In genomic region chr10:128773685-128774084, GRCm38 (mm10) we compare ENCODE assay signal across 13 mouse cellular contexts. TPM values are rescaled to one million over a fixed set of nuclear protein-coding genes. Genes with fewer than 3 reads are reported as not detected.
DNase-seq lines count a peak whose midpoint lies in the region; ATAC-seq and TF ChIP-seq lines count a peak whose summit lies in the region.
"Had no signal": no experiment of that assay in that cellular context is flagged by ENCODE, and none has a peak within 500 bp of the region (broad histone marks: within the 10 kb centered on the region; RNA-seq: fewer than 3 reads in every experiment).

No protein-coding gene starts in this region.

- 27% methylated on average over 5 of the region's 5 CpGs for WGBS in forebrain, postnatal 0 days
- 23% methylated on average over 5 of the region's 5 CpGs for WGBS in forebrain, embryonic 11.5 days
- 25% methylated on average over 5 of the region's 5 CpGs for WGBS in lung, embryonic 14.5 days
- WGBS in lung, adult 2 months: 18% methylated on average over 5 of the region's 5 CpGs

- peak; percentile 51 for TF ChIP-seq CTCF in forebrain, postnatal 0 days (IDR thresholded peaks at IDR 0.05; ENCODE audit: low read depth)
- TF ChIP-seq CTCF in lung, embryonic 14.5 days (IDR thresholded peaks at IDR 0.05; ENCODE audit: low read depth): peak; percentile 57
- TF ChIP-seq CTCF in lung, adult 2 months (IDR thresholded peaks at IDR 0.05; ENCODE audit: insufficient read depth, low read length): no peak

- H3K9ac ChIP-seq in forebrain, postnatal 0 days: no peak overlapping the region
- no peak overlapping the region for H3K9ac ChIP-seq in forebrain, embryonic 11.5 days (ENCODE audit: low read length)
- no peak overlapping the region for H3K9ac ChIP-seq in lung, embryonic 14.5 days
- H3K9ac ChIP-seq: stomach, embryonic 15.5 days had no signal

- no peak overlapping the region for H3K27ac ChIP-seq in forebrain, postnatal 0 days (ENCODE audit: low read depth, low read length)
- H3K27ac ChIP-seq in forebrain, embryonic 11.5 days (ENCODE audit: low read depth, low read length): no peak overlapping the region
- H3K27ac ChIP-seq in lung, embryonic 14.5 days (ENCODE audit: low read depth): no peak overlapping the region
- H3K27ac ChIP-seq: forebrain, embryonic 10.5 days; stomach, embryonic 15.5 days had no signal

- no peak for TF ChIP-seq POLR2A in lung, adult 2 months (IDR thresholded peaks at IDR 0.05; ENCODE audit: borderline replicate concordance, extremely low read depth, low read depth, low read length)

- no peaks in the 10 kb centered on the region for H3K36me3 ChIP-seq in forebrain, postnatal 0 days (ENCODE audit: insufficient read depth)
- H3K36me3 ChIP-seq in forebrain, embryonic 11.5 days (ENCODE audit: control insufficient read depth, insufficient read depth, low read length): no peaks in the 10 kb centered on the region
- H3K36me3 ChIP-seq in lung, embryonic 14.5 days (ENCODE audit: insufficient read depth): no peaks in the 10 kb centered on the region
- H3K36me3 ChIP-seq: stomach, embryonic 15.5 days had no signal

- H3K9me3 ChIP-seq in forebrain, postnatal 0 days (ENCODE audit: low read length): no peaks in the 10 kb centered on the region
- H3K9me3 ChIP-seq in forebrain, embryonic 11.5 days (ENCODE audit: control insufficient read depth, low read length): no peaks in the 10 kb centered on the region
- no peaks in the 10 kb centered on the region for H3K9me3 ChIP-seq in lung, embryonic 14.5 days (ENCODE audit: low read depth, low read length)
- H3K9me3 ChIP-seq: forebrain, embryonic 10.5 days; stomach, embryonic 15.5 days had no signal

- H3K4me2 ChIP-seq in forebrain, postnatal 0 days (ENCODE audit: low read depth): no peak overlapping the region
- H3K4me2 ChIP-seq in forebrain, embryonic 11.5 days (ENCODE audit: low read depth, low read length, severe bottlenecking): no peak overlapping the region
- no peak overlapping the region for H3K4me2 ChIP-seq in lung, embryonic 14.5 days
- H3K4me2 ChIP-seq: stomach, embryonic 15.5 days had no signal

- no peaks in the 10 kb centered on the region for H3K27me3 ChIP-seq in forebrain, postnatal 0 days (ENCODE audit: insufficient read depth, low read length)
- no peaks in the 10 kb centered on the region for H3K27me3 ChIP-seq in forebrain, embryonic 11.5 days (ENCODE audit: control insufficient read depth, insufficient read depth, low read length)
- H3K27me3 ChIP-seq in lung, embryonic 14.5 days (ENCODE audit: insufficient read depth, low read length): no peaks in the 10 kb centered on the region
- H3K27me3 ChIP-seq: stomach, embryonic 15.5 days had no signal

- H3K4me3 ChIP-seq in forebrain, postnatal 0 days (ENCODE audit: low read depth, low read length): no peak overlapping the region
- no peak overlapping the region for H3K4me3 ChIP-seq in forebrain, embryonic 11.5 days (ENCODE audit: low read depth, low read length)
- no peak overlapping the region for H3K4me3 ChIP-seq in lung, embryonic 14.5 days (ENCODE audit: low read depth, low read length)
- no peak overlapping the region for H3K4me3 ChIP-seq in lung, adult 2 months (replicated peaks; ENCODE audit: extremely low read depth, low read depth, low read length)
- H3K4me3 ChIP-seq: forebrain, embryonic 10.5 days; stomach, embryonic 15.5 days had no signal

- H3K4me1 ChIP-seq in forebrain, postnatal 0 days (ENCODE audit: insufficient read depth): no peaks in the 10 kb centered on the region
- no peaks in the 10 kb centered on the region for H3K4me1 ChIP-seq in forebrain, embryonic 11.5 days (replicated peaks; ENCODE audit: control insufficient read depth, insufficient read depth, low read length)
- peaks cover 3% of the 10 kb centered on the region; the same call in 1 of the 2 replicates for H3K4me1 ChIP-seq in lung, embryonic 14.5 days (ENCODE audit: insufficient read depth)
- no peaks in the 10 kb centered on the region for H3K4me1 ChIP-seq in lung, adult 2 months (ENCODE audit: control insufficient read depth, insufficient read depth, low read length)
- H3K4me1 ChIP-seq: stomach, embryonic 15.5 days had no signal

- ATAC-seq in forebrain, postnatal 0 days: no peak
- ATAC-seq in forebrain, embryonic 11.5 days (replicated peaks; ENCODE audit: low FRiP score): no peak
- ATAC-seq in lung, embryonic 14.5 days (ENCODE audit: insufficient read depth): no peak
- peak; percentile 85 for ATAC-seq in megakaryocyte-erythroid progenitor cell, adult 5-6 weeks (replicated peaks; ENCODE audit: low FRiP score, low TSS enrichment, poor library complexity, severe bottlenecking)
- ATAC-seq: midbrain, embryonic 16.5 days had no signal

- DNase-seq in forebrain, postnatal 0 days: no peak
- no peak for DNase-seq in forebrain, embryonic 11.5 days (ENCODE audit: low spot score)
- DNase-seq in lung, embryonic 14.5 days: peak; percentile 44
- DNase-seq in lung, adult 2 months: no peak
- peak; percentile 62 for DNase-seq in ZHBTc4 (ENCODE audit: low read depth, low spot score)
- DNase-seq in yolk sac, embryonic 10.5 days (ENCODE audit: low spot score): no peak
- no peak for DNase-seq in spleen, postnatal 4 days (ENCODE audit: low spot score in 2 of 2)
- DNase-seq: adrenal gland, postnatal 25 days; cerebellum, adult 9-11 months had no signal

RNA-seq across cellular contexts. Expression of gene Mmp19, which starts 17.0 kb away (rescaled TPM):
- 0.57 and 0.69 TPM in 2 replicates for total RNA-seq in forebrain, postnatal 0 days (2014; rRNA removed)
- 0.33 and 0.36 TPM in 2 replicates for polyA plus RNA-seq in forebrain, postnatal 0 days (2015; fragmentation: Nextera tagmentation; extraction: Ambion mirVana)
- polyA plus RNA-seq in forebrain, embryonic 11.5 days (2014; fragmentation: Nextera tagmentation; extraction: Ambion mirVana): 0.51 and 0.60 TPM in 2 replicates
- polyA plus RNA-seq in lung, embryonic 14.5 days (2014; fragmentation: Nextera tagmentation; extraction: Ambion mirVana): 1.5 and 2.1 TPM in 2 replicates
- 10.0 and 10.3 TPM in 2 replicates for polyA plus RNA-seq in lung, adult 2 months (2012; rRNA removed)
- total RNA-seq in megakaryocyte-erythroid progenitor cell, adult 5-6 weeks (2014; fragmentation: Nextera tagmentation): not detected in 2 replicates
- total RNA-seq in megakaryocyte-erythroid progenitor cell, adult 5-6 weeks (2017): 0.05 and 0.23 TPM in 2 replicates

RNA-seq across cellular contexts. Expression of gene Pym1, which starts 26.0 kb away (rescaled TPM):
- total RNA-seq in forebrain, postnatal 0 days (2014; rRNA removed): 67.7 and 68.4 TPM in 2 replicates
- polyA plus RNA-seq in forebrain, postnatal 0 days (2015; fragmentation: Nextera tagmentation; extraction: Ambion mirVana): 51.6 and 61.2 TPM in 2 replicates
- 47.6 and 51.4 TPM in 2 replicates for polyA plus RNA-seq in forebrain, embryonic 11.5 days (2014; fragmentation: Nextera tagmentation; extraction: Ambion mirVana)
- polyA plus RNA-seq in lung, embryonic 14.5 days (2014; fragmentation: Nextera tagmentation; extraction: Ambion mirVana): 37.4 and 39.1 TPM in 2 replicates
- 15.9 and 22.4 TPM in 2 replicates for polyA plus RNA-seq in lung, adult 2 months (2012; rRNA removed)
- 26.6 and 38.0 TPM in 2 replicates for total RNA-seq in megakaryocyte-erythroid progenitor cell, adult 5-6 weeks (2014; fragmentation: Nextera tagmentation)
- 27.0 and 58.4 TPM in 2 replicates for total RNA-seq in megakaryocyte-erythroid progenitor cell, adult 5-6 weeks (2017)

RNA-seq across cellular contexts. Expression of gene Dgka, which starts 29.0 kb away (rescaled TPM):
- total RNA-seq in forebrain, postnatal 0 days (2014; rRNA removed): 5.6 and 7.2 TPM in 2 replicates
- 4.3 and 4.8 TPM in 2 replicates for polyA plus RNA-seq in forebrain, postnatal 0 days (2015; fragmentation: Nextera tagmentation; extraction: Ambion mirVana)
- 3.9 and 4.0 TPM in 2 replicates for polyA plus RNA-seq in forebrain, embryonic 11.5 days (2014; fragmentation: Nextera tagmentation; extraction: Ambion mirVana)
- 6.9 and 7.0 TPM in 2 replicates for polyA plus RNA-seq in lung, embryonic 14.5 days (2014; fragmentation: Nextera tagmentation; extraction: Ambion mirVana)
- polyA plus RNA-seq in lung, adult 2 months (2012; rRNA removed): 38.4 and 53.7 TPM in 2 replicates
- 10.6 and 11.4 TPM in 2 replicates for total RNA-seq in megakaryocyte-erythroid progenitor cell, adult 5-6 weeks (2014; fragmentation: Nextera tagmentation)
- total RNA-seq in megakaryocyte-erythroid progenitor cell, adult 5-6 weeks (2017): 1.0 and 6.1 TPM in 2 replicates

RNA-seq across cellular contexts. Expression of gene Dnajc14, which starts 30.2 kb away (rescaled TPM):
- 39.6 and 45.7 TPM in 2 replicates for total RNA-seq in forebrain, postnatal 0 days (2014; rRNA removed)
- 30.5 and 38.2 TPM in 2 replicates for polyA plus RNA-seq in forebrain, postnatal 0 days (2015; fragmentation: Nextera tagmentation; extraction: Ambion mirVana)
- polyA plus RNA-seq in forebrain, embryonic 11.5 days (2014; fragmentation: Nextera tagmentation; extraction: Ambion mirVana): 38.6 and 38.8 TPM in 2 replicates
- 34.9 and 38.2 TPM in 2 replicates for polyA plus RNA-seq in lung, embryonic 14.5 days (2014; fragmentation: Nextera tagmentation; extraction: Ambion mirVana)
- 14.8 and 22.7 TPM in 2 replicates for polyA plus RNA-seq in lung, adult 2 months (2012; rRNA removed)
- total RNA-seq in megakaryocyte-erythroid progenitor cell, adult 5-6 weeks (2014; fragmentation: Nextera tagmentation): 18.6 and 21.5 TPM in 2 replicates
- total RNA-seq in megakaryocyte-erythroid progenitor cell, adult 5-6 weeks (2017): 20.8 and 30.7 TPM in 2 replicates

RNA-seq across cellular contexts. Expression of gene Tmem198b, which starts 30.5 kb away (rescaled TPM):
- total RNA-seq in forebrain, postnatal 0 days (2014; rRNA removed): 9.5 and 12.9 TPM in 2 replicates
- 12.9 and 14.6 TPM in 2 replicates for polyA plus RNA-seq in forebrain, postnatal 0 days (2015; fragmentation: Nextera tagmentation; extraction: Ambion mirVana)
- polyA plus RNA-seq in forebrain, embryonic 11.5 days (2014; fragmentation: Nextera tagmentation; extraction: Ambion mirVana): 22.7 and 24.2 TPM in 2 replicates
- polyA plus RNA-seq in lung, embryonic 14.5 days (2014; fragmentation: Nextera tagmentation; extraction: Ambion mirVana): 12.1 and 15.1 TPM in 2 replicates
- polyA plus RNA-seq in lung, adult 2 months (2012; rRNA removed): 18.3 and 20.6 TPM in 2 replicates
- 4.6 and 6.9 TPM in 2 replicates for total RNA-seq in megakaryocyte-erythroid progenitor cell, adult 5-6 weeks (2014; fragmentation: Nextera tagmentation)
- 1.5 and 2.8 TPM in 2 replicates for total RNA-seq in megakaryocyte-erythroid progenitor cell, adult 5-6 weeks (2017)

Comparison
In these comparisons a context has a peak if more than half of its experiments do, and no peak if none do; other contexts are left out.
1. DNase-seq: peak in lung, embryonic 14.5 days (single experiment) and ZHBTc4 (single experiment); none in forebrain, postnatal 0 days (single experiment), forebrain, embryonic 11.5 days (single experiment), lung, adult 2 months (single experiment), yolk sac, embryonic 10.5 days (single experiment) and spleen, postnatal 4 days (0 of 2).